Mouse (Mus musculus) right cerebral cortex, adult 18-20 months (tissue): ENCODE measurements at regions not wholly inside any gene's neighbourhood (a gene's known extent, or its start where the extent isn't known, plus 50 kb on each side); places are given as distances from the start of the nearest gene placed in this dataset.
A peak's percentile ranks its signal among the peaks of the same experiment; 100 is the strongest.

Source experiments
- DNase-seq: peaks from one replicate; pipeline ENCODE4 v3.0.0; 2022; ENCODE audit warnings: mixed read lengths

GRCm38 (mm10) chr5:33512253-33512884, 78.6 kb upstream of the Nkx1-1 start:
- DNase-seq = no peak

DNA sequence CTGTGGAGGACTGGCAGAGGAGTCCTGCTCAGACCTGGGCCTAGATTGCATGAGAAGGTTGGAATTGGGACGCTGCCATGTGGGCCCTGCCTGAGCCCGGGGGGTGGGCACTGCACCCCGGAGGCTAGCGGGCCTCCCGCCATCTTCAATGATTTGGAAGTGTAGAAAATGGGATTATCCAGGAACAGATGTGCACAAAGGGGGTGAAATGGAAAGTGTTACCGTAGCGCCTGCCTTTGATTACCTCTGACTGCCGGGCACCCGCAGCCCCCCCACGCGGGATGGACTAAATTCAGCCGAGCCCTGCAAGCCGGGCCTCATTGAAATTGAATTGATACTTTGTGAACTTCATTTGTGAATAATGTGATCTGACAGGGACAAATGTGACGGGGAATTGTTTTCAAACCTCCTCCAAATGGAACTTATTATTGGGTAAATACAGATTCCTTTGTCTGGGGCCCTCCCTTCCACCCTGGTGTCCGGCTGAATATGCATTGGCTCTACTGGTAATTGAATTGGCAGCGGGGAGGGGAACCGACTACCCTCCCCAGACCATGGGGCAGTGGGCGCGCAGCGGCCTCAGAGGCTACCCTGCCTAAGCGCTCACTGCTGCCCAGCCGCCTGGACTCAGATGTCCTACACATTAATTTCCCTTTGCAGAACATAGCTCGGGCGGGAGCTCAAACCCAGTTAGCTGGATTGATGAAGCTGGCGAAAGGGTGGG, 77.9 kb upstream of the Nkx1-1 start:
- no peak for DNase-seq

DNA sequence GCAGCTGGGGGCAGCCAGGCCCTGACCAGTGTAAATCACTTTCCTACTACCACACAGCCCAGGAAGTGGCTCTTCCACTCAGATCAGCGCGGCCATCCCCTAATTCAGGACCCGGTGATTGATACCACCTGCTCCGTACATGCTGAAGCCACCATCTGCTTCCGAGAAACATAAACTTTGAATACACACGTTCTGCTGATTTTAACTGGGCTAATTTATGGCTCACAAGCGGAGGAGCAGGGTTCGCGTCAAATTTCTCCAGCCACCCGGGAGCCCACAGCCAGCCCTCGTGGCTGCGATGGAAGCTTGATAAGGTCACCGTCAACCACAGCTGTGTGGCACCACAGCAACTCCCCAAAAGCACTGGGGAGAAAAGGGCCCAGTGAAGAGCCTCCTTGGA, 72.0 kb upstream of the Nkx1-1 start:
- no peak for DNase-seq

- DNase-seq = no peak
Measured at GRCm38 (mm10) chr5:33501735-33502495, 68.1 kb upstream of the Nkx1-1 start.

DNA sequence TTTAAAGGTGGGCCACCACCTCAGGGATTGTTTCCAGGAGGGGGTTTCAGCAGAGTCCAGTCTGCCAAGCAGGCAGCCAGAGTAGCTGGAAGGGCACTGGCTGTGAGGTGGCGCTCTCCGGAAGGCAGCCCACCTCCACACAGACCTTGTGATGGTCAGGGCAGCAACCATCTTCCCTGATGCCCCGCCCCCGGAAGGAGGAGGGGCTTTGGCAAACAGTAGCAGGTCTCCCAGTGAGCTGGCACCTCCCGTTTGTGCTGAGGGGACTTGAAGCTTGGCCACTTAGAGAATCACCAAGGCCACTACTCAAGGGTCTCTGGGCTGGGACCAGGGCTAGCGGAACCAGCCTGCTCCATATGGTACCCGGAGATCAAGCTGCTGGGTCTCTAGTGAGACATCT, 67.4 kb upstream of the Nkx1-1 start:
- DNase-seq = no peak

- DNase-seq = peak; percentile 77
Measured at GRCm38 (mm10) chr5:33495900-33496529, 62.2 kb upstream of the Nkx1-1 start.

GRCm38 (mm10) chr5:33495276-33495675, 61.5 kb upstream of the Nkx1-1 start:
- DNase-seq = no peak

- peak; percentile 2 for DNase-seq
Measured at GRCm38 (mm10) chr5:33492604-33493315, 59.0 kb upstream of the Nkx1-1 start.

GRCm38 (mm10) chr5:33489286-33489685, 55.5 kb upstream of the Nkx1-1 start:
- no peak for DNase-seq

- DNase-seq = no peak
Measured at GRCm38 (mm10) chr5:33488152-33488561, 54.4 kb upstream of the Nkx1-1 start.

DNA sequence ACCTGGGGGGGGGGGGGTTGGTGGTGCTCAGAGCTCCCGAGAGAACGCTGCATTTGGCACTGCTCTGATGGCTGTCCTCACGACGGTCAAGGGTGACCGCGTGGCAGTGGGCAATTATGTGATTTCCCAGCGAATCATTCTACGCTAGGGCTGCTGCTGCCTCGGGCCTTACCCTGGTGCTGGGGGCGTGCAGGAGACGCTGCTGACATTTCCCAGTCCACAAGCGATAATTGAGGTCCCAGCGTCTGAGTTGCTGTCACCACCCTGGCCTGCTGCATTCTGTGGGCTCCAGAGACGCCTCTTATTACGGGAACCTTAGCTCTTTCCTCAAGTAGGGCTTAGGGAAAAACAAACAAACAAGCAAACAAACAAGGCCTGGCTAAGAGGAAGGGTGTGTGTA, 52.0 kb upstream of the Nkx1-1 start:
- no peak for DNase-seq
